Mouse (Mus musculus) myocyte (in vitro differentiated cells): Measurements from ENCODE around the gene Elmod3. TPM values are rescaled to one million over a fixed set of nuclear protein-coding genes. Genes with fewer than 3 reads are reported as not detected.

Source experiments
- H3K27me3 ChIP-seq: one replicate; pipeline ENCODE4 v1.6.1; 2011; ENCODE audit not compliant: control insufficient read depth, insufficient read depth, insufficient read length
- H3K36me3 ChIP-seq: one replicate; pipeline ENCODE4 v1.6.1; 2011; ENCODE audit not compliant: control insufficient read depth, insufficient read depth
- H3K4me2 ChIP-seq: one replicate; pipeline ENCODE4 v1.6.1; 2011; ENCODE audit warnings: low read depth, control low read depth
- H3K4me3 ChIP-seq: one replicate; pipeline ENCODE4 v1.5.1; 2011; ENCODE audit warnings: mild to moderate bottlenecking, control low read depth, moderate library complexity
- H3K79me2 ChIP-seq: one replicate; pipeline ENCODE4 v1.6.1; 2011; ENCODE audit not compliant: control insufficient read depth, insufficient read depth
- H3ac ChIP-seq: one replicate; pipeline ENCODE4 v1.6.1; 2011; ENCODE audit not compliant: control insufficient read depth, insufficient read length
- CEBPB ChIP-seq: IDR thresholded peaks from 2 replicates; pipeline ENCODE4 v1.6.1; 2011; ENCODE audit warnings: mild to moderate bottlenecking, moderate library complexity; ENCODE audit not compliant: poor library complexity, insufficient read depth, severe bottlenecking
- E2F4 ChIP-seq: IDR thresholded peaks from one replicate; pipeline ENCODE4 v1.6.1; 2011; ENCODE audit warnings: mild to moderate bottlenecking, control low read depth, moderate library complexity; ENCODE audit not compliant: insufficient read depth
- MAX ChIP-seq: IDR thresholded peaks from one replicate; pipeline ENCODE4 v1.6.1; 2011; ENCODE audit warnings: low read depth, mild to moderate bottlenecking, control low read depth
- MYOD1 ChIP-seq, 3 experiments: IDR thresholded peaks; one replicate each; pipeline ENCODE4 v1.6.1; 2011; ENCODE audit warnings: control low read depth in 2 of 3, low read depth in 2 of 3, mild to moderate bottlenecking in 2 of 3, moderate library complexity in 1 of 3; ENCODE audit not compliant: insufficient read length in 2 of 3, control insufficient read depth in 1 of 3
- MYOG ChIP-seq, 3 experiments: IDR thresholded peaks; one replicate each; pipeline ENCODE4 v1.6.1; 2011; ENCODE audit warnings: control low read depth in 2 of 3, low read depth in 2 of 3, mild to moderate bottlenecking in 2 of 3; ENCODE audit not compliant: insufficient read length in 2 of 3, control insufficient read depth in 1 of 3, insufficient read depth in 1 of 3
- POLR2A ChIP-seq: IDR thresholded peaks from one replicate; pipeline ENCODE4 v1.6.1; 2011; ENCODE audit warnings: low read depth, mild to moderate bottlenecking, control low read depth, moderate library complexity; ENCODE audit not compliant: insufficient read length
- POLR2AphosphoS2 ChIP-seq: IDR thresholded peaks from one replicate; pipeline ENCODE4 v1.6.1; 2011; ENCODE audit warnings: low read depth, control low read depth; ENCODE audit not compliant: insufficient read length
- REST ChIP-seq: IDR thresholded peaks from one replicate; pipeline ENCODE4 v1.6.1; 2011; ENCODE audit warnings: mild to moderate bottlenecking, control low read depth, moderate library complexity; ENCODE audit not compliant: insufficient read depth, insufficient read length
- SRF ChIP-seq: IDR thresholded peaks from one replicate; pipeline ENCODE4 v1.6.1; 2011; ENCODE audit warnings: low read depth; ENCODE audit not compliant: control insufficient read depth, insufficient read length
- TCF12 ChIP-seq: IDR thresholded peaks from one replicate; pipeline ENCODE4 v1.6.1; 2011; ENCODE audit warnings: mild to moderate bottlenecking, control low read depth; ENCODE audit not compliant: poor library complexity, insufficient read depth, severe bottlenecking
- TCF3 ChIP-seq: IDR thresholded peaks from one replicate; pipeline ENCODE4 v1.6.1; 2011; ENCODE audit warnings: low read depth, control low read depth; ENCODE audit not compliant: insufficient read length
- USF1 ChIP-seq: IDR thresholded peaks from one replicate; pipeline ENCODE4 v1.6.1; 2011; ENCODE audit warnings: low read depth, mild to moderate bottlenecking, control low read depth, moderate library complexity
- polyA plus RNA-seq: library from polyadenylated mRNA; unstranded; fragments of >200 nt; fragmentation: generic; extraction: Trizol; gene quantifications from one replicate; pipeline ENCODE4 v1.2.1, GENCODE M21; 2012; ENCODE audit warnings: missing spikeins

Elmod3 gene
- polyA plus RNA-seq, 1 experiment = 6.4 TPM

- Histone ChIP-seq H3K4me2 (no peak overlapping the region), H3ac (no peak overlapping the region), H3K4me3 (no peak overlapping the region), H3K27me3 (no peaks in the 10 kb centered on the region), H3K36me3 (no peaks in the 10 kb centered on the region), H3K79me2 (peaks cover 6% of the 10 kb centered on the region)
- TF ChIP-seq E2F4 (no peak), MYOG (IDR thresholded peaks at IDR 0.05; ENCODE audit: control insufficient read depth in 1 of 3, insufficient read depth in 1 of 3, insufficient read length in 2 of 3, low read depth in 2 of 3) (no peak), MAX (no peak), MYOD1 (IDR thresholded peaks at IDR 0.05; ENCODE audit: control insufficient read depth in 1 of 3, insufficient read length in 2 of 3, low read depth in 2 of 3) (no peak), TCF12 (no peak), POLR2A (no peak), REST (no peak), USF1 (no peak), CEBPB (no peak), TCF3 (no peak), SRF (no peak), POLR2AphosphoS2 (no peak)
Observed at GRCm38 (mm10) chr6:72620920-72621319, 22.7 kb upstream of the Elmod3 start.

DNA sequence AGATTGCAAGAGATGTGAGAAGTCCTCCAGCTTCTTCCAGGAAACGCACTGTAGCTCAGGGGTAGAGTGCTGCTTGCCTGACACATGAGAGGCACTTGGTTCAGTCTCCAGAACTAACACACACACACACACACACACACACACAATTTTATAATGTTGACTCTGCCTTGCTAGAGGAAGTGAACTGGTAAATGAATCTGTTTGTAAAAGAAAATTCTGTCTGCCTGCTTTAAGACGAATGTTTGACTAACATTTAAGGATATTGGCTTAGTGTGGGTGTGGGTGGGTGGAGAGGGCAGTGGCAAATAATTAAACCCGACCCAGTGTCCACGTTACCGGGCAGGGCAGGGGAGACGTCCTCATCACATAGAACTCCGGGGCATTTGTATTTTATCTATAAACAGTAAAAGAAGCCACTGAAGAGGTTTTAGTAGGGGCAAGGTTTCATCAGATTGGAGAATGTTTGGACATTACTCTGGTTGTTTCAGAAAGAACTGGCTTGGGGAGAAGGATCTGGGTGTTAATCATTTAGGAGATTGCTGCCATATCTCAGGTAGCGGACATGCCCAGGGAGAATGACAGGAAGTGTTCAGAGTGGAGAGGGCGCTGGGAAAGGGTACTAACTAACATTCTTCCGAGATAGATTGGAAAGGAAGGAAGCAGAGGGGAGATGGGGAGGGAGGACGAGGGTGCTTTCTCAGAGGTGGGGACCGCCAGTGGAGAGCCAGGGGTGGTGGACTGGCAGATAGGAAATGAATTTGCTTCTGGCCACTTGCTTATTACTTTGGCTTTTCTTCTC, 21.7 kb upstream of the Elmod3 start:
- no peak overlapping the region for H3K4me3 ChIP-seq
- peaks cover 16% of the 10 kb centered on the region for H3K79me2 ChIP-seq
- H3K4me2 ChIP-seq = peak overlapping the region; percentile 1
- TF ChIP-seq USF1 (no peak), TCF3 (no peak), POLR2A (no peak), SRF (no peak), MAX (no peak), E2F4 (no peak)
- H3K27me3 ChIP-seq = no peaks in the 10 kb centered on the region
- H3K36me3 ChIP-seq = peaks cover 5% of the 10 kb centered on the region
- H3ac ChIP-seq = no peak overlapping the region

DNA sequence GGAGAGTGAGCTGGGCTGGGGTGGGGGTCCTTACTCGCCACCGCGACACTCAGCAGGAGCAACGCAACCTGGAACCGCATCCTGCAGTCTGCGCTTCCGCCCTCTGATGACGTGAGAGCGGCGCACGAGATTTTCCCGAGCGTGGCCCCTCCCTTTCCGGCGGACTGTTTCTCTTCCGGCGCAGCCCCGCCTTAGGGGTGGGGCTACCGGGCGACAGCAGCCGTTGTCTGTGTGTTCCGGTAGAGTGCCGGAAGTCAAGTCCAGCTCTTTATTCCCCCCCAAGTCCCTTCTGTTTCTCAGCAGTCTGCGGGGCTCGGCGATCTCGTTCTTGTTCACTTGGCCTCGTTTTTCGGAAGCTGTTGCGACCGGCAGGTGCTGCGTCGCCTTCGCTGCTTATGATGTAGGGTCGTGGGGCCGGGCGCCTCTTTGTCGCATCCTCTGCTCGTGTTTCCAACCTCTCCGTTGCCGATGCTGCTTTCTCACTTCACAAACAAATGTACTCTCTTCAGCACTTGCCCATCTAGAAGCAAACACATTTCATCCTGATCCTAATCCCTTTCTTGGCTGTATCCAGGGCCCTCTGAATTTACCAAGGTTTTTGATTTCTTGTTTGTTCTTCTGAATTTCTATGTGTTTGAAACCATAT, 18.6 kb upstream of the Elmod3 start, which contains the start of gene Tgoln1:
Gene Tgoln1 (minus strand): TSS at position 358 of the 646 bp plus-strand sequence.
- Histone ChIP-seq H3K4me2 (peak within 1 kb of the TSS; percentile 97), H3K27me3 (no peaks in the 10 kb centered on the region), H3K79me2 (peaks cover 20% of the 10 kb centered on the region), H3K36me3 (peaks cover 18% of the 10 kb centered on the region), H3K4me3 (peak within 1 kb of the TSS; percentile 95), H3ac (peak within 1 kb of the TSS; percentile 44)
- peak; percentile 99 for TF ChIP-seq POLR2AphosphoS2
- TF ChIP-seq SRF = no peak
- no peak for TF ChIP-seq TCF12
- TF ChIP-seq REST = no peak
- TF ChIP-seq POLR2A = peak; percentile 97

DNA sequence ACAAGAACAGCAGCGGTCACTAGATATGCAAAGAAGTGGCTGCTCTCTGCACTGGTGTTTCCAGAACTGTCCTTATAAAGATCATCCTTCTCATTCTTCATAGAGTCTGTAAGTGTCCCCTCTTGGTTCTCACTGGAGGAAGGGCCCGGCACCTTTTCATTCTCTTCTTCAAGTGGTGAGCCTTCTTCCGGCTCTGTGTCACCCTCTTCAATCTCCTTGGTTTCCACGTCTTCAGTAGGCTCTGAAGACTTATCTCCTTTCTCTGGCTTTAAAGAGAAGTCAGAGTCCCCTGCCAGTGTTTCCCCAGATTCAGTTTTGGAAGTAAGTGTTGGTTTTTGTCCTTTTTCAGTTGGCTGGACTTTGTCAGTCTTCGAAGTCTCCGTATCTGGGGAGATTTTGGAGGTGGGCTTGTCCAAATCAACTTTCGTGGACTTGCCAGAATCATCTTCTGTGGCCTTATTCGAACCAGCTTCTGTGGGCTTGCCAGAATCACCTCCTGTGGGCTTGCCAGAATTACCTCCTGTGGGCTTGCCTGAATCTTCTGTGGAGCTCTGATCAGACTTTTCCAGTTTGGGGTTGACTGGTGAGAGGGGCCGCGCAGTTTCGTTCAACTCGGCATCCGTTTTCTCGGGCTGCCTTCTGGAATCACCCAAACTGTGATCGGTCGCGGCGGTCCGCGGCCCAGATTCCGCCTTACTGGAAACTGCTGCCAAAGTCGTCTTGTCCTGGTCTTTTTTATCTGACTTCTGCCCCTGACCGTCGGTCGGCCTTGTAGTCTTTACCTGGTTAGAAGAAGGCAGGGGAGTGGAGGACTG, 17.6 kb upstream of the Elmod3 start:
- Histone ChIP-seq H3K36me3 (peaks cover 23% of the 10 kb centered on the region), H3K4me3 (peak overlapping the region; percentile 95), H3K79me2 (peaks cover 20% of the 10 kb centered on the region), H3K4me2 (peak overlapping the region; percentile 97), H3ac (peak overlapping the region; percentile 44), H3K27me3 (no peaks in the 10 kb centered on the region)
- TF ChIP-seq REST (no peak), USF1 (no peak), CEBPB (no peak)

- H3K36me3 ChIP-seq = peaks cover 29% of the 10 kb centered on the region
Observed at GRCm38 (mm10) chr6:72615151-72615550, 16.9 kb upstream of the Elmod3 start.

More at GRCm38 (mm10) chr6:72615151-72615550, 16.9 kb upstream of the Elmod3 start:
- Histone ChIP-seq H3K4me2 (peak overlapping the region; percentile 97), H3K4me3 (peak overlapping the region; percentile 95), H3K27me3 (no peaks in the 10 kb centered on the region), H3K79me2 (peaks cover 20% of the 10 kb centered on the region), H3ac (no peak overlapping the region)
- TF ChIP-seq POLR2AphosphoS2 (no peak), USF1 (peak; percentile 13), TCF12 (no peak), MAX (no peak)
